Mouse (Mus musculus) neural tube, embryonic 13.5 days (tissue): ENCODE data around the gene Tgfbr3l. TPM values are rescaled to one million over a fixed set of nuclear protein-coding genes. Genes with fewer than 3 reads are reported as not detected.

Experiments
- ATAC-seq: fragments of 200-750 bp; cut with Nextera tagmentation; 2 replicates; pipeline ENCODE4 v1.8.0; 2017; ENCODE audit warnings: low read depth, mild to moderate bottlenecking, moderate TSS enrichment, moderate library complexity
- H3K27ac ChIP-seq: fragments of 300-500 bp; sonication (generic); replicated peaks from 2 replicates; pipeline ENCODE4 v1.5.1; 2015; ENCODE audit warnings: moderate library complexity, mild to moderate bottlenecking, inconsistent platforms
- H3K27me3 ChIP-seq: fragments of 300-500 bp; sonication (generic); 2 replicates; pipeline ENCODE4 v1.6.1; 2015; ENCODE audit warnings: mild to moderate bottlenecking, inconsistent platforms
- H3K36me3 ChIP-seq: fragments of 300-500 bp; sonication (generic); 2 replicates; pipeline ENCODE4 v1.6.1; 2015; ENCODE audit warnings: mild to moderate bottlenecking, inconsistent platforms
- H3K4me1 ChIP-seq: fragments of 300-500 bp; sonication (generic); replicated peaks from 2 replicates; pipeline ENCODE4 v1.6.1; 2015; ENCODE audit warnings: inconsistent platforms
- H3K4me2 ChIP-seq: fragments of 300-500 bp; sonication (generic); 2 replicates; pipeline ENCODE4 v1.6.1; 2015; ENCODE audit warnings: inconsistent platforms, mild to moderate bottlenecking, moderate library complexity
- H3K4me3 ChIP-seq: fragments of 300-500 bp; sonication (generic); 2 replicates; pipeline ENCODE4 v1.5.1; 2015; ENCODE audit warnings: mild to moderate bottlenecking, inconsistent platforms
- H3K9ac ChIP-seq: fragments of 300-500 bp; sonication (generic); 2 replicates; pipeline ENCODE4 v1.6.1; 2015; ENCODE audit warnings: moderate library complexity, mild to moderate bottlenecking, inconsistent platforms
- H3K9me3 ChIP-seq: fragments of 300-500 bp; sonication (generic); 2 replicates; pipeline ENCODE4 v1.6.1; 2016; ENCODE audit warnings: inconsistent platforms
- WGBS: fragments of 180-500 bp; shearing (Covaris S2); methylation state at CpG from one replicate; pipeline ENCODE4 v1.1.7; 2015; 5-methylcytosine and 5-hydroxymethylcytosine counted together
- polyA plus RNA-seq: library from polyadenylated mRNA; unstranded; fragments of >200 nt; fragmentation: Nextera tagmentation; extraction: Ambion mirVana; gene quantifications from 2 replicates; pipeline ENCODE4 v1.2.1, GENCODE M21; 2015

Tgfbr3l gene
- 3.3 and 7.0 TPM in 2 replicates for polyA plus RNA-seq

DNA sequence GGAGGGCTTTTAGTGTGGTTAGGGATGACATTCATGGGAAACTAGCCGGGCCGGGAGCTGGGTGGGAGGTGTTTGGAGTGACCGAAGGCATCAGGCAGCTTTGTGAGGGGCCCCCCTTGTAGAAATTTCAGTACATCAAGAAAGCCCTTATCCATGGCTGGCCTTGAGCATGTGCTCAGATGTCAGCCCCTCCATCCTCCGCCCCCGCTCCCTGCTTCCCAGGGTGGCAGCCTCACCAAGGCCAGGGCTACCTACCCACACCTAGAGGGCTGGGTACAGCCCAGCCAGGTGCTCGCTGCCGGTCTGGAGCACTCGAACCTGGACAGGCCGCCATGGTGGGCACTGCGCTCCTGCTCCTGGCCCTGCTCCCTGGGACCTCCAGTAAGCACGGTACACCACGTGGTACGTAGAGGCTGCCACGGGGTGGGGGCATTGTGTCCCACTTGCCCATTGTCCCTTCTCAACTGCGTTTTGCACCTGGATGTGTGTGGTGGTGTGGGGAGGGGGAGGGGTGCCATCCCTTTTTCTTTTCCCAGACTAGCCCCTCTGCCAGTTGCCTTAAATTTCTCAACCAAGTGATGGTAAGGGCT, at the start of gene Tgfbr3l:
TSS of gene Tgfbr3l (plus strand) at position 264 of the 590 bp plus-strand sequence.
- Histone ChIP-seq H3K4me3 (no peak within 1 kb of the TSS), H3K9me3 (no peaks in the 10 kb centered on the region), H3K9ac (0 out of 2 replicates have a peak within 1 kb of the TSS, but pooled peaks have one; percentile 23), H3K27me3 (no peaks in the 10 kb centered on the region), H3K4me2 (no peak within 1 kb of the TSS), H3K4me1 (peaks cover 21% of the 10 kb centered on the region), H3K27ac (no peak within 1 kb of the TSS), H3K36me3 (peaks cover 70% of the 10 kb centered on the region)
- no peak for ATAC-seq
- 79% methylated on average over 15 of the region's 15 CpGs for WGBS

DNA sequence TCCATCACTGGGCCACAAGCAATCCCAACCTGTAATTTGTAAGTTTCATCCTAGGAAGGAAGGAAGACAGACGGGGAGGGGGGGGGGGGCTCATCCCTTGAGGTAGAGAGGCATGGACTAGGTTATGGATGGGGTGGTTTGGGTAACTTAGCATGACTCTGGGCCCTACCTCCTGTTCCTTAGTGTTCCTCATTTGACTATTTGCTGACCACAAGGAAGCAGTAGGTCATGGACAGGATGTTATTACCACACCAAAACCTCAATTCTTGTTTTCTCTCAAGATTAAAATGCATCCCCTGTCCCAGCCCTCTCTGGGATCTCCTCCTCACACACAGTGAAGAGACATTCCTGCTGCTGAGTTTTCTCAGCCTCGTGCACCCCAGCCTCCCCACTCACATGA, 46.7 kb upstream of the Tgfbr3l start:
- peaks cover 97% of the 10 kb centered on the region for H3K36me3 ChIP-seq
- no peak overlapping the region for H3K4me2 ChIP-seq
- H3K27me3 ChIP-seq = peaks cover 34% of the 10 kb centered on the region
- H3K4me1 ChIP-seq = peaks cover 6% of the 10 kb centered on the region
- no peak overlapping the region for H3K9ac ChIP-seq
- 67% methylated on average over 2 of the region's 2 CpGs for WGBS
- no peak for ATAC-seq
- no peaks in the 10 kb centered on the region for H3K9me3 ChIP-seq
- H3K4me3 ChIP-seq = no peak overlapping the region
- H3K27ac ChIP-seq = no peak overlapping the region

DNA sequence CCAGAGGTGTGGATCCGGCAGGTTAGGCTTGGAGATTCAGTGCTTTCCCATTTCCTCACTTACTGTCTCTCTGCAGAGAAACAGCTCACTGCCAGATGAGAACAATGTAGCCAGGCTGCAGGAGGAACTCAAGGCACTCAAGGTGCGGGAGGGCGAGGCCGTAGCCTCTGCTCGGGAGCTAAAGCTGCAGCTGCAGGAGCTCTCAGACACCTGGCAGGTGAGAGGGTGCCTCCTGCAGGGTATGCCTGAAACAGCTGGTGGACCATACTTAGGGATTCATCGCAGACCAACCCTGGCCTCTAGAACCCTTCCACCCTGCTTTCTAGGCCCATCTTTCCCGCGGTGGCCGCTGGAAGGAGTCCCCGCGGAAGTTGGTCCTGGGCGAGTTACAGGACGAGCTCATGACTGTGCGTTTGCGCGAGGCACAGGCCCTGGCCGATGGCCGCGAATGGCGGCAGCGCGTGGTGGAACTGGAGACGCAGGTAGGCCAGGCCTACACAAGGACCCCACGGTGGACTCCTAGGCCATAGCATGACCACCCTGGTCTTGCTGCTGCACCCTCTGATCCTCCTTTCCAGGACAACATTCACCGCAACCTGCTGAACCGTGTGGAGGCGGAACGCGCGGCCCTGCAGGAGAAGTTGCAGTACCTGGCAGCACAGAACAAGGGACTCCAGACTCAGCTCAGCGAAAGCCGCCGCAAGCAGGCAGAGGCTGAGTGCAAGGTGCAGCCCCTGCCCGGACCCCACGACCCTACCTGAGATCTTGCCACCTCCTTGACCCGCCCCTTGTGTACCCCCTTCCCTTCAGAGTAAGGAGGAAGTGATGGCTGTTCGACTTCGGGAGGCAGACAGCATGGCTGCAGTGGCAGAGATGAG, 42.5 kb upstream of the Tgfbr3l start:
- H3K27me3 ChIP-seq = peaks cover 44% of the 10 kb centered on the region
- H3K36me3 ChIP-seq = peaks cover 98% of the 10 kb centered on the region
- WGBS = 14% methylated on average over 38 of the region's 38 CpGs
- no peaks in the 10 kb centered on the region for H3K9me3 ChIP-seq
- peaks cover 25% of the 10 kb centered on the region for H3K4me1 ChIP-seq
- peak overlapping the region; percentile 50 for H3K9ac ChIP-seq
- ATAC-seq = no peak
- no peak overlapping the region for H3K4me2 ChIP-seq
- H3K27ac ChIP-seq = no peak overlapping the region
- H3K4me3 ChIP-seq = no peak overlapping the region

DNA sequence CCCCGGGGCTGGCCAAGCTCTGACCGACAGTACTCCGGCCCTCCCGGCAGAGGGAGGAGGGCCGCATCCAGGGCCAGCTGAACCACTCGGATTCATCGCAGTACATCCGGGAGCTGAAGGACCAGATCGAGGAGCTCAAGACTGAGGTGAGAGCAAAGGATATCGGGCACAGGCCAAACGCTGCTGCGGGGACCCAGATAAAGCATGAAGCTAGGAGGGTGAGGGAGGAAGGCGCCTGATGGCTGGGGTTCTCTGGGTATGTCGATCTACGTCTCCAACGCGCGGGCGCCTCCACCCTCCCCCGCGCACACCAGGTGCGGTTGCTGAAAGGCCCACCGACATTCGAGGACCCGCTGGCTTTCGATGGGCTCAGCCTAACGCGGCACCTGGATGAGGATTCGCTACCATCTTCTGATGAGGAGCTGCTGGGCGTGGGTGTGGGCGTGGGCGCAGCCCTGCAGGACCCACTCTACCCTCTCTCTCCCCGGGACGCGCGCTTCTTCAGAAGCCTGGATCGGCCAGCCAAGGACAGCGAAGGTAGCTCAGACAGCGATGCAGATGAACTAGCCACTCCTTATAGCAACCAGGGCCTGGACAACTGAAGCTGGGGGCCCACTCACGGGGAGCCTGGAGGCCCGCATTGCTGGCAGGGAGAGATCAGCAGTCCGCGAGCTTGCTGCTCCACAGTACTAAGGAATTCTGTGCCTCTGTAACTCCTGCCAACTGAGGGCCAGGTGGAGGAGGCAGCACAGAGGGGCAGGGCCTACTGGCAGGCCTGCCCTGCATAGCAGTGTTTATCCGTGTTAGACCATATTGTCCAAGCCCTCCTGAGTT, 41.6 kb upstream of the Tgfbr3l start:
- no peaks in the 10 kb centered on the region for H3K9me3 ChIP-seq
- peaks cover 98% of the 10 kb centered on the region for H3K36me3 ChIP-seq
- H3K4me1 ChIP-seq = peaks cover 34% of the 10 kb centered on the region
- H3K27me3 ChIP-seq = peaks cover 44% of the 10 kb centered on the region
- H3K27ac ChIP-seq = no peak overlapping the region
- H3K4me3 ChIP-seq = no peak overlapping the region
- H3K4me2 ChIP-seq = peak overlapping the region; percentile 3; the same call in 1 of the 2 replicates
- no peak for ATAC-seq
- peak overlapping the region; percentile 50 for H3K9ac ChIP-seq
- 12% methylated on average over 44 of the region's 44 CpGs for WGBS

DNA sequence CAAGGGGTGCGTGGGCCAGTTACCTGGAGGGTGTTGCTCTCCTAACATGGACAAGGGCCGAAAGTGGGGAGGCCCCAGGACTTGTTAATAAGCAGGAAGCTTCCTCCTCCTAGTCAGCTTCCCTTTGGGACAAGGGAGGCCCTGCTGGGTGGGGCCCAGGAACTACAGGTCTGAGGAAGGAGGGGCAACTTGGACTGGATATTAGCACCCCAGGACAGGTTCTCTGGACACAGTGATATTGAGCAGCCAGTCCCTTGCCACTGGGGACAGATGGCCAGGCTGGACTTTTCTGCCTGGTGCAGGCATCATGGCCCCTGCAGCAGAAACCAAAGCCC, 41.0 kb upstream of the Tgfbr3l start:
- WGBS = 50% methylated on average over 2 of the region's 2 CpGs
- ATAC-seq = no peak
- Histone ChIP-seq H3K4me1 (peaks cover 38% of the 10 kb centered on the region), H3K36me3 (peaks cover 92% of the 10 kb centered on the region), H3K27me3 (peaks cover 44% of the 10 kb centered on the region), H3K9me3 (no peaks in the 10 kb centered on the region), H3K4me3 (no peak overlapping the region), H3K4me2 (0 out of 2 replicates have a peak overlapping the region, but pooled peaks have one; percentile 3), H3K27ac (no peak overlapping the region), H3K9ac (peak overlapping the region; percentile 50)

DNA sequence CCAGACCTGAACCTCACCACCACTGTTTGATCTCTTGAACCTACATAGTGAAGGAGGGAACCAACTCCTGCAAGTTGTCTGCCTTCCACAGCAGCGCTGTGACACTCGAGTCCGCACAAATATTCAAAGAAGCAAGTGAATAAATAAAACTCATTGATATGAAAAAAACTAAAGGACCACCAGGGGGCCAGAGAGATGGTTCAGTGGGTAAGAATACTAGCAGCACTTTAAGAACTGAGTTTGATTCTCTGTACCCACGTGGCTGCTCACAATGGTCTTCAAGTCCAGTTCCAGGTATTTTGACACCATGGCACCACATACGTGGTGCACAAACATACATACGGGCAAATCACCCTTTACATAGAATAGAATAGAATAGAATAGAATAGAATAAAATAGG, 36.9 kb upstream of the Tgfbr3l start:
- no peak overlapping the region for H3K4me3 ChIP-seq
- H3K9ac ChIP-seq = no peak overlapping the region
- 0 out of 2 replicates have a peak overlapping the region, but pooled peaks have one; percentile 23 for H3K27ac ChIP-seq
- 74% methylated on average over 6 of the region's 6 CpGs for WGBS
- no peak for ATAC-seq
- peaks cover 12% of the 10 kb centered on the region for H3K27me3 ChIP-seq
- no peaks in the 10 kb centered on the region for H3K9me3 ChIP-seq
- no peak overlapping the region for H3K4me2 ChIP-seq
- peaks cover 71% of the 10 kb centered on the region for H3K4me1 ChIP-seq
- peaks cover 61% of the 10 kb centered on the region for H3K36me3 ChIP-seq

DNA sequence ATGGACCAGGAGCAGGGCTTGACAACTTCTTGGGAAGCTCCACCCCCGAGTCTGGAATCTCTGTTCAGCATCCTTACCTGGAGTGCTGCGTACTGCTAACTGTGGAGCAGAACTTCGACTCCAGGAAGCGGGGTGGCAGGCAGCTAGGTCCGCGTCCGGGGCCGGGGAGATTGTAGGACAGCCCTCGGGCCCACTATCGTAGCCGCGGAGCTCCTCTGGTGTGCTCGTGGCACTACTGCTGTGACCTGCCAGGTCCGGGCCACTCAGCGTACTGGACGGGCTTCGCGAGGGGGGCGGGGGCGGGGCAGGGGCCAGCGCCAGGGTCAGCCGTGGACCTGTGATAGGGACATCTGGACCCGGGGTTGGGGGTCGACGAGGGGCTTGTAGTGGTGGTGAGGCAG, 35.2 kb upstream of the Tgfbr3l start:
- Histone ChIP-seq H3K27me3 (no peaks in the 10 kb centered on the region), H3K4me1 (peaks cover 62% of the 10 kb centered on the region), H3K27ac (peak overlapping the region; percentile 52; the same call in 1 of the 2 replicates), H3K4me2 (peak overlapping the region; percentile 95), H3K9me3 (no peaks in the 10 kb centered on the region), H3K9ac (peak overlapping the region; percentile 94), H3K4me3 (peak overlapping the region; percentile 48), H3K36me3 (peaks cover 44% of the 10 kb centered on the region)
- ATAC-seq = 0 out of 2 replicates have a peak, but pooled peaks have one; percentile 2
- WGBS = 2% methylated on average over 25 of the region's 25 CpGs

DNA sequence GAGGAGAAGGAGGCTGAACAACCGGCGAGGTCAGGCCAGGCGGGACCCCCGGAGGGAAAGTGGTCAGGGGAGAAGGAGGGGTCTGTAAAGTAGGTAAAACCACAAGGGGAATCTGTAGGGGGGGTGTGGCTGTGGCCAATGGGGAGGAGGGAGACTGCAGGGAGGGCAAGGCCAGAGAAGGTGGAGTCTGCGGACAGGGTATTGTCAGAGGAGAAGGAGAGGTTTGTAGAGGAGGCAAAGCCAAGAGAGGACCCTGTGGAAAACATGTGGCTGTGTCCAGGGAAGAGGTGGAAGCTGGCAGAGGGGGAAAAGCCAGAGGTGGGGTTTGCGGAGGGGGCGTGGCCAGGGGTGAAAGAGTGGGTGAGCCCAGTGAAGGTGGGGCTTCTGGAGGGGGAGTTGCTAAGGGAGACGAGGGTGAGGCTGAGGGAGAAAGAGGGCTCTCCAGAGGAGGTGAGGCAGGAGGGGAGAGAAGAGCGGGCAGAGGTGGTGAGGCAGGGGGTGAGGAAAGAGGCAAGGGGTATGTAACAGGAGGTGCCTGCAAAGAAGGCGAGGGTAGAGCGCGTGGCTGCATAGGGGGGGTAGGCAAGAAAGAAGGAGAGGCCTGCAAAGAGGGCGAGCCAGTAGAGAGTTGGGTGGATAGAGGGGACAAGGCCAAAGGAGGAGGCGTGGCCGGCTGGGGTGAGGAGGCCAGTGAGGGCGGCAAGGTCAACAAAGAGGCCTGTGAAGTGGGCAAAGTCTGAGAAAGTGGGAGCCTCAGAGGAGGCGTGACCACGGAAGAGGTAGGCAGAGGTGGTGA, 34.6 kb upstream of the Tgfbr3l start:
- Histone ChIP-seq H3K27ac (peak overlapping the region; percentile 52; the same call in 1 of the 2 replicates), H3K4me1 (peaks cover 59% of the 10 kb centered on the region)
- whole genome bisulfite sequencing = 3% methylated on average over 18 of the region's 18 CpGs

DNA sequence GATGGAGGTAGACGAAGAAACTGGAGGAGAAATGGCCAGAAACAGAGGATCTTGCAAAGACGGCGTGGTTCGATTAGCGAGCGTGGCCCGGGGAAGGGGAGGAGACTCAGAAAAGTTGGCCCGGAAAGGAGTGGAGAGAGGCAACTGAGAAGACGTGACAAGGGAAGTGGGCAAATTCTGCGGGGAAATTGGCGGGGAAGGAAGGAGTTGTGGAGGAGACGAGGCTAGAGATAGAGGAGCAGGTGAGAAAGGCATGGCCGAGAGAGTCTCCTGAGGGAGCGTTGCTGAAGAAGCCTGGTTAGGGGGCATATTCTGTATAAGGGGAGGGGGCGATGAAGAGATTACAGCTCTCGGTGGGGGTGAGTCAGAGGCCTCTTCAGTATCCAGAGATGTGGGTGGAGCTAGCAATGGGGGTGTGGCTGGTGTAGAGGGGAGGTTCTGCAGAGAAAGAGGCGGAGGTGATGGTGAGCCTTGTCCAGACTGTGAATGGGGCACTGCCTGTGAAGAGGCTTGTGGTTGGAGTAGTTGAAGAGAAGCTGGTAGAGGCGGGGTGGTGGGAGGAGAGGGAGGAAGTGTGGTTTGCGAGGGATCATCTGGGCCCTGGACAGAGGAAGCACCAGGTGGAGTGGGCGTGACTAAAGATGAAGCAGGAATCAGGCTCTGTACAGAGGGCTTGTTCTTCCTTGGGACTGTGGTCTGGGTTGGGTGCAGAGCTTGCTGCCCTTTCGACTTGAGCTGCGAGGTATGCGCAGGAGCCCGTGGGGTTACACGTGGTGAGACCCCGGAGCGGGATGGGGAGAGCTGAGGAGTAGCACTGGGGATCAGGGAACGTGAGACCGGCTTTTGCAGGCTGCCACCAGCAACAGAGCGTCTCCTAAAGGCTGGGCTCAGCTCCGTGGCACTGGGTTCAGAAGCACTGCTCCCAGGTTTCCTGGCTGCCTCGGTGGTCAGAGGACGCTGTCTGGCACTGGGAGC, 33.7 kb upstream of the Tgfbr3l start:
- peaks cover 31% of the 10 kb centered on the region for H3K36me3 ChIP-seq
- H3K4me2 ChIP-seq = peak overlapping the region; percentile 95
- peaks cover 59% of the 10 kb centered on the region for H3K4me1 ChIP-seq
- ATAC-seq = no peak
- H3K27ac ChIP-seq = peak overlapping the region; percentile 52
- WGBS = 13% methylated on average over 33 of the region's 33 CpGs
- peak overlapping the region; percentile 48 for H3K4me3 ChIP-seq
- no peaks in the 10 kb centered on the region for H3K27me3 ChIP-seq
- peak overlapping the region; percentile 94 for H3K9ac ChIP-seq
- H3K9me3 ChIP-seq = no peaks in the 10 kb centered on the region

More for the DNA sequence above, 34.6 kb upstream of the Tgfbr3l start:
- H3K4me3 ChIP-seq = peak overlapping the region; percentile 48
- H3K4me2 ChIP-seq = peak overlapping the region; percentile 95
- no peaks in the 10 kb centered on the region for H3K27me3 ChIP-seq
- ATAC-seq = peak; percentile 1; the same call in 1 of the 2 replicates
- H3K9ac ChIP-seq = peak overlapping the region; percentile 94
- H3K36me3 ChIP-seq = peaks cover 40% of the 10 kb centered on the region
- H3K9me3 ChIP-seq = no peaks in the 10 kb centered on the region

DNA sequence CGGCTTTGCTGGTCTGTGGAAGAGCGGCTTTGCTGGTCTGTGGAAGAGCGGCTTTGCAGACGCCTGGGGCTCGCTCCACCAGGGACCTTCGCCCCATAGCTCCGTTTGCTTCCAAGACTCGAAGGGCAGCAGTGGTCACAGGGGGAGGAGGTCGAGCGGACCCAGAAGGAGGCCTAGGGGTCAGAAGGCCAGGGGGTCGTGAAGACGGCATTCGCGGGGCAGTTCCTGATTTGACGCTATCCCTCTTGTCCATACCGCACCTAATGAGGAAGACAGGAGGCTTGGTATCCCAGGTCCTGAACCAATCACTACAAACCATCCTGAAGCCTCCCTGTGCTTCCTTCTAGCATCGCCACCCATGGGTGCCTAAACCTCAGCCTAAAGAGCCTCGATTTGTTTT, 31.7 kb upstream of the Tgfbr3l start:
- peaks cover 8% of the 10 kb centered on the region; the same call in 1 of the 2 replicates for H3K27me3 ChIP-seq
- peaks cover 11% of the 10 kb centered on the region for H3K36me3 ChIP-seq
- ATAC-seq = peak; percentile 6
- peak overlapping the region; percentile 95 for H3K4me2 ChIP-seq
- H3K4me3 ChIP-seq = peak overlapping the region; percentile 69
- H3K27ac ChIP-seq = peak overlapping the region; percentile 96
- H3K9me3 ChIP-seq = no peaks in the 10 kb centered on the region
- 6% methylated on average over 18 of the region's 18 CpGs for WGBS
- peaks cover 50% of the 10 kb centered on the region for H3K4me1 ChIP-seq
- H3K9ac ChIP-seq = peak overlapping the region; percentile 94
